Mouse (Mus musculus): ENCODE measurements around the gene Fance.
"Not testable (repeated sequence)": the region's sequence is repeated elsewhere in the genome, so short reads cannot be mapped to it uniquely, and the experiment has no call there.

Fance gene

GRCm38 (mm10) chr17:28294449-28295333 is 18.6 kb upstream of the Fance start:
- no peak for DNase-seq

GRCm38 (mm10) chr17:28298888-28299287 is 14.4 kb upstream of the Fance start:
- no peak for DNase-seq

DNA sequence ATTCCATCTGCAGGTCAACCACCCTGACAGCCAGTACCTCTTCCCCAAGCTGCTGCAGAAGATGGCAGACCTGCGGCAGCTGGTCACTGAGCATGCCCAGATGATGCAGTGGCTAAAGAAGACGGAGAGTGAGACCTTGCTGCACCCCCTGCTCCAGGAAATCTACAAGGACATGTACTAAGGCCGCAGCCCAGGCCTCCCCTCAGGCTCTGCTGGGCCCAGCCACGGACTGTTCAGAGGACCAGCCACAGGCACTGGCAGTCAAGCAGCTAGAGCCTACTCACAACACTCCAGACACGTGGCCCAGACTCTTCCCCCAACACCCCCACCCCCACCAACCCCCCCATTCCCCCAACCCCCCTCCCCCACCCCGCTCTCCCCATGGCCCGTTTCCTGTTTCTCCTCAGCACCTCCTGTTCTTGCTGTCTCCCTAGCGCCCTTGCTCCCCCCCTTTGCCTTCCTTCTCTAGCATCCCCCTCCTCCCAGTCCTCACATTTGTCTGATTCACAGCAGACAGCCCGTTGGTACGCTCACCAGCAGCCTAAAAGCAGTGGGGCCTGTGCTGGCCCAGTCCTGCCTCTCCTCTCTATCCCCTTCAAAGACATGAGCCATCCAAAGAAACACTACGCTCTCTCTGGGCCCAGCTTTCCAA is 13.5 kb upstream of the Fance start:
- no peak for DNase-seq

DNA sequence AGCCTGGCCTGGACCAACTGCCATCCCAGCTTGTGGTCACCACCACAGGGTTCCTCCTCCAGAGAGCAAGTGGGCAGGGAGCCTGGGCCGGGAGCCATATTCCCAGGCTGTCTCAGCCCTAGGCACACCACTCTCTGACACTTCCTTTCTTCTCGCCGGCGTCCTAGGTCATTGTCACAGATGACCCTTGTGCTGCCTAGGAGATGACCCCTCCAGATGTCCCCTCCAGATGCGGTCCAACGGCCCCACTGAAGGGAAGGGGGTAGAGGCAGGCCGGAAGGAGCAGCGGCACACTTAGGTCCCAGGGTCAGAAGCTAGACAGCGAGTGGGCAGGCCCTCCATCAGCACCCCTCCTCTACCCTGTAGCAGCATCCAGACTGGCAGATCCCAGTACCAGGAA is 13.0 kb upstream of the Fance start:
- no peak for DNase-seq

- no peak for DNase-seq
Observed at GRCm38 (mm10) chr17:28300850-28301249, 12.5 kb upstream of the Fance start.

- no peak for DNase-seq
Observed at GRCm38 (mm10) chr17:28305172-28305571, 8.1 kb upstream of the Fance start.

DNA sequence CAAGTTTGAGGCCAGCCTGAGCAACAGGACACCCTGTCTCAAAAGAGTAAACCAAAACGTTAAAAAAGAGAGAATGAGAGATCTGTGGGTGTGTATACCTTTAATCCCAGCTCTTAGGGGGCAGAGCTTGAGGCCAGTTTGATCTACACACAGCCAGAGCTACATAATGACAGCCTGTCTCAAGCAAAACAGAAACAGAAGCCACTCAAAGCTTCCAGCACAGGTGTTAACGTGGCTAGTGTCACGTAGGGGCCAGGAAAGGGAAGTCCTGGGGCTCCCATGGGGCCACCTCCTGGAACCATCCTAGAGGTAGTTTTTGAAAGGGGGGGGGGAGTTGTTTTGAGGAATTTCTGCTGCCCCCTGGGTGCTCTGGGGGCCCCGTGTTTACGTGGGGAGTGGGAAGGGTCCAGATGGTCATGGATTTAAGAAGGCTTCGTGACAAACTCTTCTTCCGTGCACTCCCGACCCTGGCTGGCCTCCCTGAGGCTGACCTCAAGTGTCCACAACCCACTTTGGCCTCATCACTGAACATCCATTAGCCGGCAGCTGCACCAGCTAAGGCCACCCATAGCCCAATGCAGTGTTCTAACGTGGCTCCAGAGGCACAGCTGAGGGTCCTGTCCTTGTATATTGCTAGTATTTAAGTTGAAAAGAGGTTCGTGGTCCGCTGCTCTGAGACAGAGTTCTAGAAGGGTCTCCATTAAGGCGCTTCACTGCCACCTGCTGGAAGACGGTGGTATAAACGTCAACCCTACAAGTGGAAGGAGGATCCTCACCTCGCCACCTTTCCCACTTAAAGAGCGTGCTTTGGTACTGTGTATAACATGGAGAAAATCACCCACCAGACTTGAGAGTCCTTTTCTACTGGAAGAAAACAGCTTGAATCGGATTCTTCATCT is 4.8 kb upstream of the Fance start:
- DNase-seq, result peak; percentile 91

GRCm38 (mm10) chr17:28310831-28311230 is 2.5 kb upstream of the Fance start:
- DNase-seq, result no peak

DNA sequence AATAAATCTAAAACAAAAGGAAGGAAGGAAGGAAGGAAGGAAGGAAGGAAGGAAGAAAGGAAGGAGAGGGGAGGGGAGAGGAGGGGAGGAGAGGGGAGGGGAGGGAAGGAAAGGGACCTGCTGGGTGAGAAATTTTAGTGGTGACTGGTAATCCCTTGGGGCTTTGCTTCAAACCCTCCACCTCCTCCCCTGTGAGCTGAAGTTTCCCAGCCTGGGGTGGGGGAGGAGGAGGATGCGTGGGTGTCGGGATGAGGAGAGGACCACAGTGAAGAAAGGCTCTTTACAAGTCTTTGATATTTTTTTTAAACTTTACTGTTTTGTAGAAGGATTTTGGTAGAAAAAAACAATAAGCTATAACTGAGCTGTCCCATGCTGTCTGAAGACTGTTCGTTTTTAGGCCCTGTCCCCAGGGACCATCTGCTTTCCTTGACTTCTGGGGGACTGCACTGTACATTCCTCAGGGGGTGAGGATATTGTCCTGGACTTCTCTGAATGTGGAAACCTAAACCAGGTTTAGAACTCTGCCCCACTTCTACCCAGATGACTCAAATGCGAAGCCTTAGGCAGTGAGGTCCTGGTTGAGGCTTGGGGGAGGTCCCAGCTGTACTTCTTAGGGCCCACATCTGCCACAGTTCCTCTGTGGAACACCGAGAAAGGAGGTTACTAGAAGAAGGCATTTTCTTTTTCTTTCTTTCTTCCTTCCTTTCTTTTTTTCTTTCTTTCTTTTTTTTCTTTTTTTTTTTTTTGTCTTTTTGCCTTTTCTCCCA is 1.8 kb upstream of the Fance start:
- DNase-seq, result no peak

- DNase-seq, result peak; percentile 49
Observed at GRCm38 (mm10) chr17:28312232-28313211, 797 bp upstream of the Fance start.

DNA sequence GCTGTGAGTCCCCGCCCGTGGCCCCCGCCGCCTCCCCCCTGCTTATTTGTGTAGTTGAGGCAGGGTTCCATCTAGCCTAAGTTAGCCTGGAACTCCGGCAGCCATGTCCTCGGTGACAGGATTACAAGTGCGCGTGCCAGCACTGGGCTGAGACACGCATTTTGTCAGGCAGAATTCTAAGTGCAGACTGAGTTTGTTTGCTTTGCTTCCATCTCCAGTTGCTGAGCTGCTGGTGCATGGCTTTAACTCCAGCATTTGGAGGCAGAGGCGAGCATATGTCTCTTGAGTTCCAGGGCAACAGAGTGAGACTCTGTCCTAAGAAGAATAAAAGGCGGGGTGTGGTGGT is 534 bp downstream of the Fance start:
- DNase-seq, result no peak

DNA sequence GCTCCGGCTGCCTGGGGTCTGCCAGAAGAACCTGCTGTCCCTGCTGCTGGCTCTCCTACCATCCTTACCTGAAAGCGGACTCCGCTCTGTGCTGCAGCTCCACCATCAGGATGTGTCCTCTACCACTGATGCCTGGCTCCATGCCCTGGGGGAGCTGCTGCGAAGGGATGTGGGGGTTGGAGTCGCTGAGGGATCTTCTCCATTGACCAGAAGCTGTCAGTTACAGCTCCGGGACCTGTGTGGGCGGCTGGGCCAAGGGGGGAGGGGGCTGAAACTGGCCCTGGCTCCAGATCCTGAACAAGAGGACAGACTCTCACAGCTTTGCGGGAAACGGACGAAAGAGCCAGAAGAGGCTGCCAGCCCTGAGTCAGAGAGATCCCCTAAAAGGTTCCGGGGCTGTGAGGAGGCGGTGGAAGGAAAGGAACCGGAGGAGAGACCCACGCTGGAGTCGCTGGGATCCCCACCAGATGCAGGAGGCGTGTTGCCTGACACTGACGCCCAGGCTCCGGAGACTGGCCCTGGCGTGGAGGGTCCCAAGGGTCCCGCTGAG is 2.4 kb downstream of the Fance start:
- no peak for DNase-seq

GRCm38 (mm10) chr17:28316476-28316875 is 3.2 kb downstream of the Fance start:
- no peak for DNase-seq

- no peak for DNase-seq
Observed at GRCm38 (mm10) chr17:28317091-28317490, 3.8 kb downstream of the Fance start.

DNA sequence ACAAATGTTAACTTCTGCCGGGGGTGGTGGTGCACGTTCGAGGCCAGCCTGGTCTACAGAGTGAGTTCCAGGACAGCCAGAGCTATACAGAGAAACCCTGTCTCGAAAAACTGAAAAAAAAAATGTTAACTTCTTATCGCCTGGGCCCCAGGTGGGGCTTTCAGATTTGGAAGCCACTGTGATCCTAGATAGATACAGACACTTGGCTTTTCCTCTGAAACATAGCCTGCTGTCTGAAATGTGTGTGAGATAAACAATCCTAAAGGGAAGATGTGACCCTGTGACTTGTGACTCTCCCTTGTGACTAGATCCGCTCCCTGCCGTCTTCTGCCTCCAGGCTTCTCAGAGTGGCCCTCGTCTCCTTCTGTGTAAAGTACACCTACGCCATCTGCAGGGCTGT is 4.4 kb downstream of the Fance start:
- DNase-seq, result no peak

DNA sequence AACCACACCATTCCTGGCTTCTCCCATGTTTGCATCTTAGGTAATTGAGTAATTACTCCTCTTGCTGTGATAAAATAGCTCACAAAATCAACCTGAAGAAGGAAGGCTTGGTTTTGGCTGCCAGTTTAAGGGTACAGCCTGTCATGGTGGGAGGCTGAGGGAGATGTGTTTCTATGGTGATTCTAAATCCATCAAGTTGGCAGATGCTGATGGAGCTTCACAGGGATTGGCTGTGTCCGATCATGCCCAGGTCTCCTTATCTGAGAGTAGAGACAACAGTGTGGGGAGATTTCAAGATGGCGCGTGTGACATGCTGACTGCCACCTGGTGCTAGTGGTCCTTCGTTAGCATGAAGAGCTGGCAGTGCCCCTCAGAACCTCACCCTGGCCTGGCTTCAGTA is 8.4 kb downstream of the Fance start:
- DNase-seq, result no peak

- DNase-seq, result no peak
Observed at GRCm38 (mm10) chr17:28323786-28324185, 10.5 kb downstream of the Fance start.

DNA sequence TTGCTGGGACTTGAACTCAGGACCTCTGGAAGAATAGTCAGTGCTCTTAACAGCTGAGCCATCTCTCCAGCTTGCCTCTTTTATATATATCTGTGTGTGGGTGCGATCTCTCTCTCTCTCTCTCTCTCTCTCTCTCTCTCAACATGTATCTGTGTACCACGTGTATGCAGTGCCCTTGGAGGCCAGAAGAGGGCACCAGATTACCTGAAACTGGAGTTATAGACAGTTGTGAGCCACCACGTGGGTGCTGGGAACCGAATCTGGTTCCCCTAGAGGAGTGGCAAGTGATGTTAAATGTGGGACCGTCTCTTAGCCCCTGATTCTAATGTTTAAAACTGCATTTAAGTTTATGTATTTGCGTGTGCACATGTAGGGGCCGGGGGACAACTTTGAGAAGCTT is 11.1 kb downstream of the Fance start:
- not testable (repeated sequence) for DNase-seq

DNA sequence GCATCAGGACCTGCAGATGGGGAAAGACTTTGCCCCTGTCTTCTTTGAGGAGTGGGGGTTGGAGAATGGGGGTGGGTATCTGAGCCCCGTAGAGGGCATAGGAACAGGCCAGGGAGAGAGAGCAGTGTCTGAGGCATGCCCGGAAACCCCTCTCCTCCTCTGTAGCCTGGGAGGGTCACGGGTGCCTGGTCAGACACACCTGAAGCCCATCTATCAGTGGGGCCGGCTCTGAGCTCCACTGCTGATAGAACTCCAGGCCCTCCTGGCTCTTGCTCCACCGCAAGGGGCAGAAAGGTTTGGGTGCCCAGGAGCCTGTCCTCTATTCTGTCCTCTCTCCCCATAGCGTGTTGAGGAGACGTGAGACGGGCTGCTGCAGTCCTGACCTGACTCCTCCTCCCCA is 12.4 kb downstream of the Fance start:
- no peak for DNase-seq

- DNase-seq, result no peak
Observed at GRCm38 (mm10) chr17:28326951-28327350, 13.6 kb downstream of the Fance start.

DNA sequence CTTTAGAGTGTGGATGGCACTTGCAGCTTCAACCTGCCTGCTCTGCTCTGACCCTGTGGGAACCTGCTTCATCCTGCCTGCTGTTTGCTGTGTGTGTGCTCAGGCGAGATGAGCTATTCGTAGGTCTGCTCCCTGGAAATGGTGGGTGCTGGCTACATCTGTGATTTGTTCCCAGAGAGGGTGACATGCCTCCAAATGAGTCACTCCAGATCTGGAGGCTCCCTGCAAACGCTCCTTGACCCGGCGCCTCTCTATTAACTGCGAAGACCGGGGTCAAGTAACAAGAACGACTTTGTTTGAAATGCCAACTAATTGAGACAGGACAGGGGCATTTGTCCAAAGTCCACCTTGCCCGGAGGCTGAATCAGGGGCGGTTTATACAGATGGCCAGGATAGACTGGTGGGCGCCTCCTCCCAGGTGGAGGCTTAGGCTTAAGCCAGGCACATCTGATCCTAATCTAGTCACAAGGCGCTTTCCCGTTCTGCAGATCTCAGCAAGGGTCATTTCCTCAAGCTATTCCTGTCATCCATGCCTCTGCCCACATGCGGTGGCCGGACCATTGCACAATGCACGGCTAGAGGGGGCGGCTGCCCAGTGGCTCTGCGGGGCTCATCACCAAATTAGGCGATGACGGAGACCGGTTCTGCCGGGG is 14.5 kb downstream of the Fance start:
- no peak for DNase-seq

All from thymus, postnatal 25 days (tissue).